Mouse (Mus musculus): ENCODE data around the gene Mapt. TPM values are rescaled to one million over a fixed set of nuclear protein-coding genes. Genes with fewer than 3 reads are reported as not detected.
A peak's percentile ranks its signal among the peaks of the same experiment; 100 is the strongest.

The Mapt gene
- polyA plus RNA-seq, 1 experiment from 2014 or later = 14.7 TPM

GRCm38 (mm10) chr11:104265669-104266068 is 34.5 kb downstream of the Mapt start:
- Histone ChIP-seq H3K36me3 (replicated peaks) (no peaks in the 10 kb centered on the region), H3K4me1 (peaks cover 9% of the 10 kb centered on the region), H3K9me3 (no peaks in the 10 kb centered on the region), H3K4me3 (no peak overlapping the region), H3K27ac (replicated peaks) (no peak overlapping the region), H3K27me3 (replicated peaks; ENCODE audit: low read depth, poor library complexity, severe bottlenecking) (no peaks in the 10 kb centered on the region)
- no peak for DNase-seq (ENCODE audit: low spot score)

- Histone ChIP-seq H3K9me3 (no peaks in the 10 kb centered on the region), H3K4me3 (no peak overlapping the region), H3K27me3 (replicated peaks; ENCODE audit: low read depth, poor library complexity, severe bottlenecking) (no peaks in the 10 kb centered on the region), H3K4me1 (peaks cover 9% of the 10 kb centered on the region), H3K27ac (replicated peaks) (no peak overlapping the region), H3K36me3 (replicated peaks) (no peaks in the 10 kb centered on the region)
- DNase-seq (ENCODE audit: low spot score) = no peak
- WGBS = 86% methylated on average over 11 of the region's 11 CpGs
These were observed 36.2 kb downstream of the Mapt start for GRCm38 (mm10) chr11:104267380-104267779.

GRCm38 (mm10) chr11:104269385-104269822 is 38.2 kb downstream of the Mapt start:
- Histone ChIP-seq H3K4me3 (no peak overlapping the region), H3K36me3 (replicated peaks) (no peaks in the 10 kb centered on the region), H3K27me3 (replicated peaks; ENCODE audit: low read depth, poor library complexity, severe bottlenecking) (no peaks in the 10 kb centered on the region), H3K9me3 (no peaks in the 10 kb centered on the region), H3K4me1 (peaks cover 11% of the 10 kb centered on the region), H3K27ac (replicated peaks) (no peak overlapping the region; the same call in 1 of the 2 replicates)
- no peak for DNase-seq (ENCODE audit: low spot score)
- 54% methylated on average over 9 of the region's 9 CpGs for WGBS

GRCm38 (mm10) chr11:104270452-104270851 is 39.3 kb downstream of the Mapt start:
- DNase-seq (ENCODE audit: low spot score) = no peak
- Histone ChIP-seq H3K27me3 (replicated peaks; ENCODE audit: low read depth, poor library complexity, severe bottlenecking) (no peaks in the 10 kb centered on the region), H3K4me1 (peaks cover 12% of the 10 kb centered on the region), H3K9me3 (no peaks in the 10 kb centered on the region), H3K36me3 (replicated peaks) (no peaks in the 10 kb centered on the region), H3K27ac (replicated peaks) (no peak overlapping the region), H3K4me3 (no peak overlapping the region)
- WGBS = 83% methylated on average over 3 of the region's 3 CpGs

GRCm38 (mm10) chr11:104270876-104271275 is 39.7 kb downstream of the Mapt start:
- DNase-seq (ENCODE audit: low spot score) = no peak
- no peak overlapping the region for H3K4me3 ChIP-seq
- no peaks in the 10 kb centered on the region for H3K27me3 ChIP-seq (replicated peaks; ENCODE audit: low read depth, poor library complexity, severe bottlenecking)
- H3K4me1 ChIP-seq = peaks cover 12% of the 10 kb centered on the region
- no peaks in the 10 kb centered on the region for H3K36me3 ChIP-seq (replicated peaks)
- H3K27ac ChIP-seq (replicated peaks) = no peak overlapping the region
- WGBS = 77% methylated on average over 4 of the region's 4 CpGs
- no peaks in the 10 kb centered on the region for H3K9me3 ChIP-seq

GRCm38 (mm10) chr11:104271876-104272275 is 40.7 kb downstream of the Mapt start:
- Histone ChIP-seq H3K36me3 (replicated peaks) (no peaks in the 10 kb centered on the region), H3K27me3 (replicated peaks; ENCODE audit: low read depth, poor library complexity, severe bottlenecking) (no peaks in the 10 kb centered on the region), H3K27ac (replicated peaks) (no peak overlapping the region), H3K4me1 (peaks cover 12% of the 10 kb centered on the region), H3K9me3 (no peaks in the 10 kb centered on the region), H3K4me3 (no peak overlapping the region)
- no peak for DNase-seq (ENCODE audit: low spot score)
- 78% methylated on average over 6 of the region's 6 CpGs for WGBS

GRCm38 (mm10) chr11:104272352-104272751 is 41.2 kb downstream of the Mapt start:
- no peaks in the 10 kb centered on the region for H3K9me3 ChIP-seq
- 82% methylated on average over 8 of the region's 8 CpGs for WGBS

GRCm38 (mm10) chr11:104275765-104276164 is 44.6 kb downstream of the Mapt start:
- 86% methylated on average over 7 of the region's 7 CpGs for WGBS
- H3K9me3 ChIP-seq = no peaks in the 10 kb centered on the region
- peaks cover 13% of the 10 kb centered on the region for H3K27me3 ChIP-seq (replicated peaks; ENCODE audit: low read depth, poor library complexity, severe bottlenecking)
- peaks cover 7% of the 10 kb centered on the region for H3K4me1 ChIP-seq
- DNase-seq (ENCODE audit: low spot score) = no peak
- no peak overlapping the region for H3K4me3 ChIP-seq
- H3K36me3 ChIP-seq (replicated peaks) = no peaks in the 10 kb centered on the region
- no peak overlapping the region for H3K27ac ChIP-seq (replicated peaks)

More at GRCm38 (mm10) chr11:104272352-104272751, 41.2 kb downstream of the Mapt start:
- Histone ChIP-seq H3K36me3 (replicated peaks) (no peaks in the 10 kb centered on the region), H3K4me1 (peaks cover 12% of the 10 kb centered on the region), H3K27me3 (replicated peaks; ENCODE audit: low read depth, poor library complexity, severe bottlenecking) (no peaks in the 10 kb centered on the region), H3K27ac (replicated peaks) (no peak overlapping the region), H3K4me3 (no peak overlapping the region)
- DNase-seq (ENCODE audit: low spot score) = no peak

GRCm38 (mm10) chr11:104278222-104278621 is 47.0 kb downstream of the Mapt start:
- WGBS = 6% methylated on average over 20 of the region's 20 CpGs

GRCm38 (mm10) chr11:104279049-104279448 is 47.9 kb downstream of the Mapt start:
- Histone ChIP-seq H3K27me3 (replicated peaks; ENCODE audit: low read depth, poor library complexity, severe bottlenecking) (peaks cover 13% of the 10 kb centered on the region), H3K27ac (replicated peaks) (no peak overlapping the region), H3K36me3 (replicated peaks) (no peaks in the 10 kb centered on the region), H3K9me3 (no peaks in the 10 kb centered on the region), H3K4me3 (no peak overlapping the region), H3K4me1 (peaks cover 7% of the 10 kb centered on the region)
- 80% methylated on average over 4 of the region's 4 CpGs for WGBS
- DNase-seq (ENCODE audit: low spot score) = no peak

More at GRCm38 (mm10) chr11:104278222-104278621, 47.0 kb downstream of the Mapt start:
- no peak overlapping the region for H3K27ac ChIP-seq (replicated peaks)
- DNase-seq (ENCODE audit: low spot score) = peak; percentile 77
- H3K9me3 ChIP-seq = no peaks in the 10 kb centered on the region
- peaks cover 7% of the 10 kb centered on the region for H3K4me1 ChIP-seq
- H3K27me3 ChIP-seq (replicated peaks; ENCODE audit: low read depth, poor library complexity, severe bottlenecking) = peaks cover 13% of the 10 kb centered on the region
- no peak overlapping the region for H3K4me3 ChIP-seq
- H3K36me3 ChIP-seq (replicated peaks) = no peaks in the 10 kb centered on the region

GRCm38 (mm10) chr11:104279538-104279937 is 48.3 kb downstream of the Mapt start:
- Histone ChIP-seq H3K4me1 (peaks cover 8% of the 10 kb centered on the region), H3K4me3 (no peak overlapping the region), H3K27ac (replicated peaks) (no peak overlapping the region), H3K36me3 (replicated peaks) (no peaks in the 10 kb centered on the region), H3K9me3 (no peaks in the 10 kb centered on the region), H3K27me3 (replicated peaks; ENCODE audit: low read depth, poor library complexity, severe bottlenecking) (peaks cover 13% of the 10 kb centered on the region)
- DNase-seq (ENCODE audit: low spot score) = no peak
- WGBS = 74% methylated on average over 3 of the region's 3 CpGs

GRCm38 (mm10) chr11:104281501-104281900 is 50.3 kb downstream of the Mapt start:
- DNase-seq (ENCODE audit: low spot score) = no peak
- H3K9me3 ChIP-seq = no peaks in the 10 kb centered on the region
- no peaks in the 10 kb centered on the region for H3K36me3 ChIP-seq (replicated peaks)
- H3K4me1 ChIP-seq = peaks cover 10% of the 10 kb centered on the region
- H3K27ac ChIP-seq (replicated peaks) = no peak overlapping the region
- H3K27me3 ChIP-seq (replicated peaks; ENCODE audit: low read depth, poor library complexity, severe bottlenecking) = peaks cover 13% of the 10 kb centered on the region
- H3K4me3 ChIP-seq = no peak overlapping the region
- WGBS = 81% methylated on average over 5 of the region's 5 CpGs

- DNase-seq (ENCODE audit: low spot score) = no peak
- Histone ChIP-seq H3K27ac (replicated peaks) (no peak overlapping the region), H3K4me3 (no peak overlapping the region), H3K27me3 (replicated peaks; ENCODE audit: low read depth, poor library complexity, severe bottlenecking) (0 out of 2 replicates have a peak, but pooled peaks cover 3% of the 10 kb centered on the region), H3K4me1 (peaks cover 27% of the 10 kb centered on the region), H3K36me3 (replicated peaks) (no peaks in the 10 kb centered on the region), H3K9me3 (no peaks in the 10 kb centered on the region)
- 97% methylated on average over 18 of the region's 18 CpGs for WGBS
These were observed 55.9 kb downstream of the Mapt start for GRCm38 (mm10) chr11:104287113-104287512.
